Mouse (Mus musculus): ENCODE results near the gene Myo10. TPM values are rescaled to one million over a fixed set of nuclear protein-coding genes. Genes with fewer than 3 reads are reported as not detected.

Gene Myo10
- total and polyA plus RNA-seq, 2 experiments from 2014 or later, result 29.2 to 30.0 TPM

DNA sequence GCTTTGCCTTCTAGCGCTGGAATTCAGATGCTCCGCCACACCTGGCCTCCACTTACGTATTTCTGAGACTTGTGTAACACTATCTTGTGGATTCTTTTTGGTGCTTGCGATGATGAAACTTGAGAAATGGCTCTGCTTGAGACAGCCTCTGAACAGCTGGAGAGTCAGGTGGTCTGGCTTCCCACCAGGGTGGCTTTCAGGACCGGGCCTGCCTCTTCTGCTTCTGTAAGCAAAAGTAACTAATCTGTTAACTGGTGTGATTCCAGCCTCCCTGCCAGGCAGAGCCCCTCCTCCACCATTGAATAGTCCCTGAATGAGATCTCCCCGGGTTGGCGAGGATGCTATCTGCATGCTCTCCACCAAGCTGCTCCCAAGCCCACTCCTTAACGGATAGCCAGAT lies 140.0 kb downstream of the Myo10 start:
- Histone ChIP-seq H3K27me3 (ENCODE audit: insufficient read depth, low read length) (no peaks in the 10 kb centered on the region), H3K27ac (peak overlapping the region; percentile 87), H3K9ac (replicated peaks; ENCODE audit: low read length) (no peak overlapping the region; the same call in 1 of the 2 replicates), H3K4me3 (ENCODE audit: low read length) (no peak overlapping the region), H3K4me1 (ENCODE audit: insufficient read depth, low read length) (peaks cover 35% of the 10 kb centered on the region), H3K36me3 (ENCODE audit: insufficient read depth, low read length) (no peaks in the 10 kb centered on the region), H3K9me3 (ENCODE audit: low read length) (no peaks in the 10 kb centered on the region), H3K4me2 (ENCODE audit: low read depth, low read length) (peak overlapping the region; percentile 41)
- peak; percentile 72 for ATAC-seq
- 15% methylated on average over 8 of the region's 8 CpGs for WGBS
- no peak for TF ChIP-seq CTCF (IDR thresholded peaks at IDR 0.05; ENCODE audit: low read depth)
- peak; percentile 84 for DNase-seq (ENCODE audit: low spot score)

DNA sequence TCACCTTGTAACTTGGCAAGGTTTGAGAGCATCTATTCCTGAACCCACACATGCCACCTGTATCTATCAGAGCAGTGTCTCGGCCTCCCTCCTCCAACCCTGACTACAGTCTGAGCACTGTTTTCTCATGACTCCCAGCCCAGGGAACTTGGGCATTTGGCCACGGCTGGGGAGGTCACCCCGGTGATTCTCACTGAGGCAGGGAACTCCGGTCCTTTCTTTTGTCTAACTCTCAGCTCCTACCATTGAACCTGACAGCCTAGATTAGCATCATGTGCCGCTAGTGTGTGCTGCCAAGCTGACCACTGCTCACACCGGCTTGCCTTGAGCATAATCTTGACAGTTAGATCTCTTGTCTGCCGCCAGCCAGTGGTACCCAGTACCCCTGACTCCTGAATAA lies 140.8 kb downstream of the Myo10 start:
- whole genome bisulfite sequencing, result 28% methylated on average over 7 of the region's 7 CpGs
- H3K4me2 ChIP-seq (ENCODE audit: low read depth, low read length), result peak overlapping the region; percentile 35
- peak overlapping the region; percentile 87 for H3K27ac ChIP-seq
- H3K4me1 ChIP-seq (ENCODE audit: insufficient read depth, low read length), result peaks cover 33% of the 10 kb centered on the region
- H3K9me3 ChIP-seq (ENCODE audit: low read length), result no peaks in the 10 kb centered on the region
- no peak overlapping the region for H3K9ac ChIP-seq (replicated peaks; ENCODE audit: low read length)
- TF ChIP-seq CTCF (IDR thresholded peaks at IDR 0.05; ENCODE audit: low read depth), result no peak
- no peaks in the 10 kb centered on the region for H3K36me3 ChIP-seq (ENCODE audit: insufficient read depth, low read length)
- peak; percentile 57 for DNase-seq (ENCODE audit: low spot score)
- no peak overlapping the region for H3K4me3 ChIP-seq (ENCODE audit: low read length)
- ATAC-seq, result peak; percentile 18; the same call in 1 of the 2 replicates
- no peaks in the 10 kb centered on the region for H3K27me3 ChIP-seq (ENCODE audit: insufficient read depth, low read length)

DNA sequence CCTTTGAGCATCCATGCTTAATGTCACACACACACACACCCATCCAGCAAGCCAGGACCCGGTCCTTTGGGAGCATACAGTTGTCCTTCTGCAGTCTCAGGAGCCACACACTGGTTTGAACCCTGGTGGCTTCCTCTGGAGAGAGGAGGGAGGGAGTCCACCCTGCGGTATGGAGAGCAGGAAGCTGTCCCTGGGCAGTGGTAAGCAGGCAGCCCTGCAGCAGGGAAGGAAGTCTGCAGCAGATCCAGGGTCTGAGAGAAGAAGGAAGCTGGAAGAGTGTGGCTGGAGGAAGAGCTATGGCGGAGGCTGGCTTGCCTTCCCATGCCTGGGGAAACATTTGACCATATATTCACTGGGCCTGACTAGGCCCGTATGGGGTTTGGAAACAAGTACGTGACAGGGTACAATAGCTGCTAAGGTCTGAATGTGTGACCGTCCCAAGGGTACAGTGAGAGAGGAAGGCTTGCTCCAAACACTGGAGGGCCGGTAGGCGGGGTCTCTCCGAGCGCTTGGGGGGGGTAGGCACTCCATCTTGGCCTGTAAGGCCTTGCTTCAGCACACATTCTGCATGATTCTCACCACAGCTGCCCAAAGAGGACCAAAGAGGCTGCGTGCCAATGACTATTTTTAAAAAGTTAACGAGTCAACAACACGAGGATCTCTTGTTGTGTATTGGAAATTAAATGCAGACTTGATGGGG lies 142.5 kb downstream of the Myo10 start:
- DNase-seq (ENCODE audit: low spot score), result no peak
- H3K4me2 ChIP-seq (ENCODE audit: low read depth, low read length), result no peak overlapping the region
- H3K27ac ChIP-seq, result peak overlapping the region; percentile 36; the same call in 1 of the 2 replicates
- H3K4me3 ChIP-seq (ENCODE audit: low read length), result no peak overlapping the region
- H3K9me3 ChIP-seq (ENCODE audit: low read length), result no peaks in the 10 kb centered on the region
- no peaks in the 10 kb centered on the region for H3K36me3 ChIP-seq (ENCODE audit: insufficient read depth, low read length)
- H3K9ac ChIP-seq (replicated peaks; ENCODE audit: low read length), result 0 out of 2 replicates have a peak overlapping the region, but pooled peaks have one; percentile 13
- WGBS, result 61% methylated on average over 13 of the region's 13 CpGs
- peaks cover 24% of the 10 kb centered on the region for H3K4me1 ChIP-seq (ENCODE audit: insufficient read depth, low read length)
- TF ChIP-seq CTCF (IDR thresholded peaks at IDR 0.05; ENCODE audit: low read depth), result no peak
- no peak for ATAC-seq
- H3K27me3 ChIP-seq (ENCODE audit: insufficient read depth, low read length), result no peaks in the 10 kb centered on the region

DNA sequence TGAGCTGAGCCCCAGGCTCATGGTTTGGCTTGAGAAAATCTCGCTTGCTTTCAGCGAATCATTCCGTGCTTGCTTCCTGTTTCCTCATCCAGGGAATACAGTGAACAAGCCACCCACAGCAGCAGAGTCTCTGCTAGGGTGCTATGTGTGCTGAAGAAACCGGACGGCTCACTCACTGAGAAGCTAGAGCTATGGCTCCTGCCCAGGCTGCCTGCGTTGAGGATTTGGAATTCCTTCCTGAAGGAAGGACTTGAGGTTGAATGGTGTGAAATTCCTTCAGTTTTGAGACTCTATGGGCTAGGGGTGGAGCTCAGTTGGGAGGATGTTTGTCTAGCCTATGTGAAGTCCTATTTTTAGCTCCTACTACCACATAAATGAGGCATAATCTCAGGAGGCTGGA lies 145.5 kb downstream of the Myo10 start:
- H3K4me1 ChIP-seq (ENCODE audit: insufficient read depth, low read length), result peaks cover 13% of the 10 kb centered on the region
- no peaks in the 10 kb centered on the region for H3K27me3 ChIP-seq (ENCODE audit: insufficient read depth, low read length)
- 61% methylated on average over 6 of the region's 6 CpGs for WGBS
- no peak overlapping the region for H3K27ac ChIP-seq
- ATAC-seq (no peak), DNase-seq (ENCODE audit: low spot score) (no peak)
- H3K36me3 ChIP-seq (ENCODE audit: insufficient read depth, low read length), result no peaks in the 10 kb centered on the region
- H3K4me2 ChIP-seq (ENCODE audit: low read depth, low read length), result no peak overlapping the region
- H3K4me3 ChIP-seq (ENCODE audit: low read length), result no peak overlapping the region
- H3K9me3 ChIP-seq (ENCODE audit: low read length), result no peaks in the 10 kb centered on the region
- H3K9ac ChIP-seq (replicated peaks; ENCODE audit: low read length), result no peak overlapping the region
- TF ChIP-seq CTCF (IDR thresholded peaks at IDR 0.05; ENCODE audit: low read depth), result no peak

DNA sequence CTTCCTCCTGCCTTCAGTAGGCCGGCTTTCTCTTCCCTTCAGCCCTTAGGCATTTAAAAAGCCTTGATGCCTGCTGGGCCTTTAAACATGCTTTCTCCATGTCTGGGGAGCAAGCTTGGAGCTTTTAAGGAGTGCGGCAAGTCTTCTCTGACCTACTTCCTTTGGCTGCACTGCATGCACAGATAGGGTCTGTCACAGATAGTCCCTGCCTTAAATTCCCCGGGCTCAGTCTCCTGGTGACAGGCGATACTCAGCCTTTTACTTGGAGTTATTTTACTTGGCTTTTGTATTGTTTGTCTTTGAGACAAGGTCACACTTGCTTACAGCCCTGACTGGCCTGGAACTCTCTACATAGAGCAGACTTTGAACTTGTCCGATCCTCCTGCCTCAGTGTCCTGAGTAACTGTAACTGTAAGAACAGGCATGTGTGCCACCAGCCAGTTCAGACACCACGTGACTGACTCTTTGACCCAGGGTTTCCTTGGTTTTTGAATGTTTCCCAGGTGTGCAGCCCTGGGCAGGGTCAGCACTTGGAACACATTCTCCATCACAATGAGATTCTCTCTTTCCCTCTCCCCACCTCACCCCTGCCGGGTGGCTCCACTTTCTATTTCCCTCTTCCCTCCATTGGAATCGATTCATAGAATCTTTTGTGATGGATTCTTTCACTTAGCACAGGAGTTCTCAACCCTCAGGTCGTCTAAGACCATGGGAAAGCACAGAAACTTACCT lies 147.4 kb downstream of the Myo10 start:
- no peak overlapping the region for H3K4me2 ChIP-seq (ENCODE audit: low read depth, low read length)
- H3K9me3 ChIP-seq (ENCODE audit: low read length), result no peaks in the 10 kb centered on the region
- TF ChIP-seq CTCF (IDR thresholded peaks at IDR 0.05; ENCODE audit: low read depth), result no peak
- no peak for ATAC-seq
- H3K4me1 ChIP-seq (ENCODE audit: insufficient read depth, low read length), result peaks cover 19% of the 10 kb centered on the region
- no peak overlapping the region for H3K27ac ChIP-seq
- no peak overlapping the region for H3K4me3 ChIP-seq (ENCODE audit: low read length)
- no peak overlapping the region; the same call in 1 of the 2 replicates for H3K9ac ChIP-seq (replicated peaks; ENCODE audit: low read length)
- no peaks in the 10 kb centered on the region for H3K36me3 ChIP-seq (ENCODE audit: insufficient read depth, low read length)
- 50% methylated on average over 9 of the region's 9 CpGs for WGBS
- no peak for DNase-seq (ENCODE audit: low spot score)
- no peaks in the 10 kb centered on the region for H3K27me3 ChIP-seq (ENCODE audit: insufficient read depth, low read length)

DNA sequence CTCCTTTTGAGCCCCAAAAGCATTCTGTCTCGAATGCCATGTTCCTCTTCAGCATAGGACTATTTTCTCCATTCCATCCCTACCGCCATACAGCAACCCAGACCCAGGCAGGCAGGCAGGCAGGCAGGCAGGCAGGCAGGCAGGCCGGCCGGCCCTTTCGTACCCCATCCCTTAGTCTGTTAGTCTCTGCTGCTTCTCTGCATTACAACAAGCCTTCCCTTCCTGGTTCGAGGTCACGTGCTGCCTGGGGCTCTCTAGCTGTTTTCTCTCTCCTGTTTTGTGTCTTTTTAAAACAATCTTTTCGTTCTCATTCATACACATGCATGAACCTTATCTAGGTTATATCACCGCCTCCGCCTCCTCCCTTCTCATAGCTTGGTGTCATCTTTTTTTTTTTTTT lies 149.5 kb downstream of the Myo10 start:
- Histone ChIP-seq H3K27me3 (ENCODE audit: insufficient read depth, low read length) (no peaks in the 10 kb centered on the region), H3K4me3 (ENCODE audit: low read length) (no peak overlapping the region), H3K9me3 (ENCODE audit: low read length) (no peaks in the 10 kb centered on the region), H3K27ac (no peak overlapping the region), H3K4me1 (ENCODE audit: insufficient read depth, low read length) (peaks cover 17% of the 10 kb centered on the region; the same call in 1 of the 2 replicates), H3K9ac (replicated peaks; ENCODE audit: low read length) (no peak overlapping the region), H3K4me2 (ENCODE audit: low read depth, low read length) (no peak overlapping the region), H3K36me3 (ENCODE audit: insufficient read depth, low read length) (no peaks in the 10 kb centered on the region)
- no peak for TF ChIP-seq CTCF (IDR thresholded peaks at IDR 0.05; ENCODE audit: low read depth)
- DNase-seq (ENCODE audit: low spot score), result no peak
- ATAC-seq, result no peak
- 83% methylated on average over 10 of the region's 10 CpGs for WGBS

Data from hindbrain, postnatal 0 days (tissue).